Mouse (Mus musculus) mature B cell (primary cell): ENCODE data around the gene Pcbd2.

Experiments
- in situ Hi-C: fragments of 300-500 bp; cut with MboI; formaldehyde crosslinking; loops from 2 replicates; pipeline ENCODE4 v1.14.3; 2019

The Pcbd2 gene

DNA sequence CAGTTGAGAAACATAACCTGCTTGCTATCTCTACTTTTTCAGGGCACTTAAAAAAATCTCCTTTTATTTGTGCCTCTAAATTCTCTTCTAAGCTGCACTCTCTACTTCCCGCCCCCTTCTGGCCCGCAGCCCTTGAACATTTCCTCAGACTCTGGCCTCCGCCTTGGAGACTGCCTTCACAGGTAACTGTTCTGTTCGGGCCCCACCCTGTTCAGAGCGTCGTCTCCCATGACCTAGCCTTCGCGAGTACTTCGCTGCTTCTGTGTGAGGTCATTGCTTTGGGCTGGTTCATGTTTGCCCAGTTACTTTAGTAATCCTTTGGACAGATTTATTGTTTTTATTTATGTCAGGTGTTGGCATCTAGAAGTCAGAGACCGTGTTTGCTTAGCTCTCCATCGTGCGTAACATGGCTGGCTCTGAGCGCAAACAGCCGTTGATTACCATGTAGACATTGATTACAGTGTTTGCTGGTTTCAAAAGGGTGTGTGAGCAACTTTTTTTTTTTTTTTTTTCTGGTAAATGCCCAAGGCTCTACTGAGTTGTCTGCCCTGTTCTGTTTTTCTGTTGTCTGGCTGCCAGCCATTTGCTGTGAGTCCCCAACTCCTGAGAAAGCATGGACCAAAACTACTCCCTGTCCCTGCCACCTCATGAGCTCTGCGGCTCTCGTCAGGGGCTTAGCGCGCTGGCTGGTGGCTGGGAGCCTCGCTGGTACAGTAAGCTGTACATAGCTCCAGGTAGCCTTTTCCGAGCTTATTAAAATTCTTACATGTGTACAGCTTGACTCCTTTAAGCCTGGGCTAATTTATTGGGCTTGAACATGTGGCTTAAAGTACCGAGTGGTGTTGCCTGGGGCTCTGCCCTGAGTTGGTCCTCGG is 6.7 kb downstream of the Pcbd2 start:
- in situ Hi-C loops: no loop called here

DNA sequence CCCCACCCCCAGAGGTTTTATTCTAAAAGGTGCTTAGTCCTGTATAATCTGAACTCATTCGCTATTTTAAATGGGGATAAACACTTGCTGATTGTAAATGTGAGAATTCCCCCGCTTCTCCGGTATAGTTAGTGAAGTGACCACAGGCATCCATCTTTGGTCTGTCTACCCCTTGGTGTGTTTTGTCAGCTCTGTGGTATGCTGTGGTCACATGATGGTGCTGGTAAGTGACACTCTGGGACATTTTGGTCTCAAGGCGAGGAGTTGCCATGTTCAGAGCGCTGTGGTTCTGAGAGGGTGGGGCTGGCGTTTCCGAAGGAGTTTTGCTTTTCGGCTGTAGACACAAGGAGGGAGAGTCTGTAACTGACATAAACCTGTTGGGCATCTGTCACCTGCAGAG is 10.7 kb downstream of the Pcbd2 start:
- in situ Hi-C loops: no loop called here

DNA sequence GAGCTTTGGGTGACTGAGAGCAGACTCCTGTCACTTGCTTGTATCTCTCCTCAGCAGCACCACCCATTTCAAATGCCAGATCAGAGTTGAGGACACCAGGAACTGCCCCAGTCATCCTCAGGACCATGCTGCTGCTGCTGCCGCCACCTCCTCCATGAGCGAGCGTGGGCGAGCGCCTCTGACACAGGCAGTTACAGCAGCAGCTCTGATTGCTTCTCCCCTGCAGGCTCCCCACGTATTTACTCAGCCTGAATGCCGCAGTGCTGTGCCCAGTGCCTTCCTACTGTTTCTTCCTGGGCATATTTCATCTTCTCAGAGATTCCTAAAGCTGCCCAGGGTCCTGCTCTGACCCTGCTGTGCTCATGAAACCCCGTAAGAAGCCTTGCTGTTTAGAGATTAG is 15.1 kb downstream of the Pcbd2 start:
- in situ Hi-C loops: no loop called here

DNA sequence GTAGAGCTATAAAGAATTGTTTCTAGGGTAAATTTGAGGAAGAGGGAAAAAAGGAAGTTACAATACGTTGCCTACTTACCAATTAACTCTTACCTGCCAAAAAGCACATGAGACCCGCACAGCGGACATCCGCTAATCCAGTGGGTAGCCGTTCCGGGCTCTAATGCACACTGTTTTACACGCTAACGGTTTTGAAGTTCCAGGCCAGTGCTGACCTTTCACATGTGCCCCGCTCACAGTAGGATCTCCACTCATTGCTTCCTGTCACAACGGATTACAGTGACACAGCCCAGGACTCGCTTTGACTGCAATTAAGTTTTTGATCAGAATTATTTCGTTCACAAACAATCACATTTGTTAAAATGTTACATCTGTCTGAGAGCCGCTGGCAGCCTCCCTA is 27.2 kb downstream of the Pcbd2 start:
- in situ Hi-C loops: no loop called here

DNA sequence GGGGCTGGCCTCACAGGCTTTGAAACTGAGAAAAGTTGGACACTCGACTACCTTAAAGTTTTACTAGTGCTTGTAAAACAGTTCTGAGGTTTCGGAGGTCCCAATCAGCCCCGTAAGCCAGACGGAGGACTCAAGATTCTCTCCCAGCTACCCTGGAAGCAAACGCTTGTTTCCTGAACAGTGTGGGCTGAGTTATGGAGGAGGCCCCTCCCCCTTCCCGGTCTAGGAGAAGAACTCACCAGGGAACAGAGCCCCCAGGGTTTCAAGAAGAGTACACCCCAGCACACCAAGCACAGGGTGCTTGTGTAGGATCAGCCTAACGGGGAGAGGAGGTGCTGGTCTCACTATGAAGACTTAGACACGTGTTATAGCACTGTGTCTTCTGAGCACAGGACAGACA is 29.6 kb downstream of the Pcbd2 start:
- in situ Hi-C loops: no loop called here

DNA sequence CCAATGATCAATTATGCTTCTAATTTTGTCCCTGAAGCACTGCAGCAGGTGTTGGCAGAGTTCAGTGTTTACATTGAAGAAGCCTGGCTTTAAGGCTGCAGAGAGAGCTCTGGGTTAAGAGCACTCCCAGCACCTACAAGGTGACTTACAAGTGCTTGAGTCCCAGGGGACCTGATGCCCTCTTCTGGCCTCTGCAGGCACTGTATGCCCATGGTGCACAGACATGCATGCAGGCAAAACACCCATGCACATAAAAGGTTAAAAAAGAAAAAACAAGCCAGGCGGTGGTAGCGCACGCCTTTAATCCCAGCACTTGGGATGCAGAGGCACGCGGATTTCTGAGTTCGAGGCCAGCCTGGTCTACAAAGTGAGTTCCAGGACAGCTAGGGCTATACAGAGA is 30.5 kb downstream of the Pcbd2 start:
- in situ Hi-C loops: no loop called here

DNA sequence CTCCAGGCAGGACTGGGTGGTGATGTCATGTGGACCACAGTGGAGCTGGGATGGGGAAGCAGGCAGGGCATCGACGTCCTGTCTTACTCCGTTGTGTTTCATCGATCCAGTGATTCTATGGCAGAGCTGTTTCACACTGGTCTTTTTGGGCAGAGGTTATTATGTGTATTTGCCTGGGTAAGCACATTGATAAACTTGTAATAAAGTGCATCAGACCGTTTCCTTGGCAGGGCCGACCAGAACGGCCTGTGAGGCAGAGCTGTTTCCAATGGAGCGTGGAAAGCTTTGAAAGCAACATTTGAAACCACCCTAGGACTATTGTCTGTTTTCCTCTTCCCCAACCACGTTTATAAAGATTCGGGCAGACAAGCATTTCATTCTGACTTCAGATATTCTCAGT is 33.4 kb downstream of the Pcbd2 start:
- in situ Hi-C loops: no loop called here

DNA sequence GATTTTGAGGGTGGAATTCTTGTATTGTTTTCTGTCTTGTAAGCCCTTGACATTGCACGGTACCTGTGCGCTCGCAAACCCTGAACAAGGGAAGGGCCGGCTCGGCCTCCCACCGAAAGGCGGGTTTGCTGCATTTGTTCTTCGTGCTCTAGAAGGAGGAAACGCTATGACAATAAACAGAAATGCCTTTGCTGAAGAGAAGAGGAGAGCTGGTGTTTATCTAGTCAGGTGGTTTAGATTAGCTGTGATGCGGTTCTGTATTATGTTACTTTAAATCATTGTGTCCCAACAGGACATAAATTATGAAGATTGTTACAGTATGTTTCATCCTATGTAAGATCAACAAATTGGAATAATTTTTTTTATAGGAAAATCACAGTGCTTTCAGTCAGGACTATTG is 34.3 kb downstream of the Pcbd2 start:
- in situ Hi-C loops: no loop called here

DNA sequence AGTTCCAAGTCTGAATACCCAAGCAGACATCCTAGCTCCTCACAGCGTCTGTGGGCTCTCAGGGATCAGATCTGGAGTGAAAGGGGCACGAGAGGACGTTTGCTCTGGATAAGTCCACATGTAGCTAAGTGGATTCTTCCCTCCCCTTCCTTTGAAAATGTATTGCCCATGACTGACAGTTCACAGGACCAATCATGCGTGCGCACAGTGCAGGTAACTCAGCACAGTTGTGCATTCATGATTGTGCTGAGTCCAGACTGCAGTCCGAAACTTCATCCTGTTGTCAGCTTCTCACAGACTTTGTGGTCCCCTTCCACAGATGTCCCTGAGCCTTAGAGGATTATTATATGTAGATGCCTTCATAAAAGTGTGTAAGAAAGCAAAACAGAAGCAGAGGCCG is 47.2 kb downstream of the Pcbd2 start:
- in situ Hi-C loops: no loop called here

DNA sequence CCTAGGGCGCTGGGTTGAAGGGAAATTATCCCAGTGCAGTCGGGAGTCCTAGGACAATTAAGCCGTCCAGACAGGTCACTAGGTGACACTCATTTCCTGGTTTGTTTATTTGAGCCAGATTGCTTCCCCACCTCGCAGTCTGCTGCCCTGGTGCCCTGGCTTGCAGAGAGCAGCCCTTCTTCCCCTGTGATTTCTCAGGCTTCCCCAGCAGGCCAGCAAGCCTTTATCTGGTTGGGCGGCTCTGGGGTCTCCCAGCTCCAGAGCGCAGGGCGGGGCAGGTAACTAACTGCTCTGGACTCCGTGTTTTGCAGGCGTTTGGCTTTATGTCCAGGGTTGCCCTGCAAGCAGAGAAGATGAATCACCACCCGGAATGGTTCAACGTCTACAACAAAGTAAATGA is 47.9 kb downstream of the Pcbd2 start:
- in situ Hi-C loops: no loop called here

DNA sequence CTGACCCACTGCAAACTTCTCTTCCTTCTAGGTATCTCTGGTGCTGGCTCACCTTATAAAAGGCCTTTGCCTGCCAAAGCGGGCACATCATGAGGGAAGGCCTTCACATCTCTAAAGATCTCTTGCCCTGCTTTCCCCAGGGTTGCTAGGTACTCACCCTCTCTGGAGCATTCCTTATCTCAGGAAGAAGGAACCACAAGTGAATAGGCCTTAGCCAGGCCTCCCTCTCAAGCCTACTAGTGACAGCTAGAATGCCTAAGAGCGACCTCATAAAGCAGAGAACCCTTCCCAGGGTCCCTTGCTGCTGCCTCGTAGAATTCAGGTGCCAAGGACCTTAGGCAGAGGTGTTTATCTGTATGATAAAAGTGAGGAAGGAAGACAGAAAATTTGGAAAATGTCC is 57.1 kb downstream of the Pcbd2 start, which contains the start of gene Catsper3:
Catsper3 (plus strand) TSS at position 301 of the 400 bp plus-strand sequence.
- in situ Hi-C loops: no loop called here

DNA sequence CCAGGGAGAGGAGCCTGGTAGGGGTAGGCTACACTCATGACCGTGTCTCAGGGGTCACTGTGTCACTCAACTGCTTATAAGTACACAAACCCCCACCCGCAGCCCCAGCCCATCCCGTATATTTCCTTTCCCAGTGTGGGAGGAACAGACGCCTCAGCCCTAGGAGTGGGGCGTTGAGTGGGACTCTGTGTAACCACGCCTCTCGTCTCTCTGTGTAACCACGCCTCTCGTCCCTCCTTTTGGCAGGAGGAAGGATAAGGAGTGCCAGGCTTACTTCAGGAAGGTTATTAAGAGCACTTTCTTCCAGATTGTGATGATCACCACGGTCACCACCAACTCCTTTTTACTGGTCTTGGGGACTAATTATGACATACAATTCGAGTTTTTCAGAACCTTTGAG is 59.0 kb downstream of the Pcbd2 start:
- in situ Hi-C loops: no loop called here

DNA sequence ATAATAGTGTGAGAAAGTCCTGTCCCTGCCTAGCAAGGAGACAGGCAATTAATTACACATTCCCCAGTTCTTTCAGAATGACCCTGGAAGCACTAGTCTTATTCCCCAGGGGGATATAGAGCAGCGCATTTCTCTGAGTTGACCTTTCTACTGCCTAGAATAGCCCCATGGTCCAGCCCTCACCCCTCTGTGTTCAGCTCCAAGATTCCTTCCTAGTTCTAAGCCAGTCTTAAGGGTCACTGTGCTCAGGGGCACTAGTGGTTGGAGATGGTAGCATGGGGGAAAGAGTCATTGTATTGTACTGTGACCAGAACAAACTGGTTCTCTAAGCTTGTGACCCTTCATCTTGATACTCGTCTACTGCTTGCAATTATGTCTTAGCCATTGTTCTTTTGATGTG is 74.1 kb downstream of the Pcbd2 start:
- in situ Hi-C loops: no loop called here

DNA sequence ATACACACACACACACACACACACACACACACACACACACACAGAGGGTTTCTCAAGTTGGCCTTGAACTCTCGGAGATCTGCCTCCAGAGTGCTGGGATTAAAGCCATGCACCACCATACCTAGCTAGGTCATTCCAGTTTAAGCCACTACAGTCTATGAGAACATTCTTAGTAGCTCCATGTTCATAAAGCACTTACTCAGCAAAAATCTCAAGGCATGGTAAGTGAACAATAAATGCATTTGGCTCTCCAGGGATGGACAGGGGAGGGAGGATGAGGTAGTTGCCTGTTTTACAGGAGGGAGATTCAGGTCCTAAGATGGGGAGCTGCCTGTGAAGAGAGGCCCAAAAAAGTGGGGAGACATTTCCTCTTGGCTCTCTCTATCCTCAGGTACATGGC is 76.8 kb downstream of the Pcbd2 start:
- in situ Hi-C loops: no loop called here

DNA sequence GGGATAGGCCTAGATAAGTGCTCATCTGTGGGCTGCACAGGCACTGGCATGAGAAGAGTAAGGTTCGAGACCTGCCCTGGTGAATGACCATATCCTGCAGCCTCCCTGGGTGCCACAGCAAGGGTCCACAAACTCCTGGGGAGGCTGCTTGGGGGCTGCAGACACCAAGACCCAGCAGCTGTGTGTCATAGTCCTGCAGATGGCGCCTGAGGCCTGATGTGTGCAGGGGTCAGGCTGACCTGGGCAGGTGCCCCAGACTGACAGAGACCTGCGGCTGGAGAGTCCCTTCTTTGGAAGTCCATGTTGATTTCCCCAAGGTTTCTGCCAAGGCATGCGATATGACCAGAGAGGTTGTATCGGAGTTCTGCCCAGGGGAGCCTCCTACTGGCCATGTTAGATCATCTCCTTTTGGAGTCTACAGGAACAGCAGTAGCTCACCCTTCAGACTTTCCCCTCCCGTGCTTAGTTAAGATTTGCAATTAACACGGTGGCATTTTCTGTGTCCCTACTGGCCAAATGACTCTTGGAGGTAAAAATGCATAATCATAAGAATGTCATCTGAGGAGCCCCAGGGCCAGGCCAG is 82.0 kb downstream of the Pcbd2 start:
- in situ Hi-C loops: no loop called here

DNA sequence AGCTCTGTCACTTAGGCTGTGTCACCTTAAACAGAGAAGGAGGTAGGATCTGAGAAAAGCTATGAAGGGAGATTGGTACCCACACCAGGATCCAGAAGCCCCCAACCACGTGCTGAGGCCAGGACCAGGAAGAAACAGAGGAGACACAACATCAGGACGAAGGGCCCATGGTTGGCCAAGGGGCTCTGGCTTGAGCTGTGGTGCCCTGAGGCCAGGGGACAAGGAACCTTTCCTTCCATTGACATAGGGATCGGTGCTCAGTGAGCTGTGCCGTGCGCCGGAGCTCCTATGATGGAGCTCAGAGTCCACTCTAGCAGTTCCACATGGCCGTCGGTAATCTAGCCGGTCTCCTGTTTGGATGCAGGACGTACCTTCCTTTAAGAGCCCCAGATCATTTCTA is 82.5 kb downstream of the Pcbd2 start:
- in situ Hi-C loops: no loop called here

DNA sequence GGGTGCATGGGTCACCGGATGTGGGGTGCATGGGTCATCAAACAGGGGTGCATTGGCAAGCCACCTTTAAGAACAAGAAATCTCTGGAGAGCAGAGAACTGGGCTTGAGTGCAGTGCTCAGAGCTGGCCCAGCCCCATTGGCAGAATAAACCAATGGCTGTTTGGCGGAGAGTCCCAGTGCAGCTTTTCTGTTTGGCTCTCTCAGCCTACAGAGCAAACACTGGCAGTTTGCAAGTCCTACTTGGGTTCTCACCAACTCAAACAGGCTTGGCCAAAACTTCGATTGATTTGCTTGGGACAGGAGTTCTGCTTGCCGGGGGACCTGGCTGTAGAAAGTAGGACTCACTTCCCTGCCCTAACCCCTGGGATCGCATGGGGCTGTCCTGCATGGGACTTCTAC is 83.8 kb downstream of the Pcbd2 start:
- in situ Hi-C loops: no loop called here

DNA sequence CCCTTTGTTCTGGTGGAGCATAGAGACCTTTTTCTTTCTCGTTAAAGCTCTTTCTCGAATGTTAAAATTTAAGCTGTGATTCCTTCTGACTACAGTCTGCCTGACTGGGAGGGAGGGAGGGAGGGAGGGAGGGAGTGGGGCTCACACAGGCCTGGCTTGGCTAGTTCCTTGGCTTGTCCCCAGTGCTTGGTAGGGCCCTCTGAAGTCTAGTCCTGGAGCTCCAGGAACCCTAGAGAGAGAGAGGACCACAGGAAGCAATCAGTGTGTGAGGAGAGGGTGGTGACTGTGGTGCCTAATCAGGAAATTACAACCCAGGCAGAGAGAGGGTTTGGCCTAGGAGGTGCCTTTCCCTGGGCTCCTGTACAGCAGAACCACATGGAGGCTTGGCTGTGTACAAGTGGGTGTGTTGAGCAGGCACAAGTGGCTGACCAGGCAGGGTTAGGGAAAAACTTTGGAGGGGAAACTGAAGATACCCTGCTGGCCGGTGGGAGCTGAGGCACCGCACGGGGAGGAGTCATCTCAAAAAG is 86.4 kb downstream of the Pcbd2 start:
- in situ Hi-C loops: no loop called here

DNA sequence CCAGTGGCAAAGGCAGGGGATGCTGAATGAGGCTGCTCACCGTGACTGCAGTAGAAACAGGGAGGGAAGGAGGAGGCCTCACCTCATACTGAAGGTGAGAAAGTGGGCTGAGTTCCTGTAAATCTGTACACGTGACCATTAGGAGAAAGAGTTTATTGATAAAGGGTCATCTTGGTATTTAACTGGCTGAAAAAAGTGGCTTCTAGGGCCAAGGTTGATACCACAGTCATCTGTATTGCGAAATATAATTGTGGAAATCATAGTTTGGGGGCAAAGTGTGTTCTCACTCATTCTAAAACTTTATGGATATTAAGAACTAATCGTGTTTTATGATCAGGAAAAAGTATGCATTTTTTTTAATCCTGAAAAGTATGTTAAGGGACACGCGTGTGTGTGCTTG is 87.7 kb downstream of the Pcbd2 start:
- in situ Hi-C loops: no loop called here

DNA sequence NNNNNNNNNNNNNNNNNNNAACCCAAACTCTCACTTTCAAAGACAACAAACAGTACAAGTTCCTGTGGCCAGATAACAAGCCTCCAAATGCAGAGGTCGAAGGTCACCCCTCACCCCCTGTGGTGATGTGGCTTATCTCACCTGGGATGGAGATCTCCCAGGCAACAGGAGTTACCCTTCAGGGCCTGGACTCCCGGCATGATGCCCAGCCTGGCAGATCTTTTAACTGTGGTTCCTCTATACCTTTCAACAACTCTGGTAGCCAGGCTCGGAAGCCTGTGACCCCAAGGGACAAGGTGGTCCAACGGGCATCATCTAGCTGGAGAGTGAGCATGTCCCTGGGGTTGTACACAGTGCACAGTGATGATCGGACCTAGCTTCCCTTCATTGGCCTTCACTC is 95.3 kb downstream of the Pcbd2 start:
- in situ Hi-C loops: no loop called here

DNA sequence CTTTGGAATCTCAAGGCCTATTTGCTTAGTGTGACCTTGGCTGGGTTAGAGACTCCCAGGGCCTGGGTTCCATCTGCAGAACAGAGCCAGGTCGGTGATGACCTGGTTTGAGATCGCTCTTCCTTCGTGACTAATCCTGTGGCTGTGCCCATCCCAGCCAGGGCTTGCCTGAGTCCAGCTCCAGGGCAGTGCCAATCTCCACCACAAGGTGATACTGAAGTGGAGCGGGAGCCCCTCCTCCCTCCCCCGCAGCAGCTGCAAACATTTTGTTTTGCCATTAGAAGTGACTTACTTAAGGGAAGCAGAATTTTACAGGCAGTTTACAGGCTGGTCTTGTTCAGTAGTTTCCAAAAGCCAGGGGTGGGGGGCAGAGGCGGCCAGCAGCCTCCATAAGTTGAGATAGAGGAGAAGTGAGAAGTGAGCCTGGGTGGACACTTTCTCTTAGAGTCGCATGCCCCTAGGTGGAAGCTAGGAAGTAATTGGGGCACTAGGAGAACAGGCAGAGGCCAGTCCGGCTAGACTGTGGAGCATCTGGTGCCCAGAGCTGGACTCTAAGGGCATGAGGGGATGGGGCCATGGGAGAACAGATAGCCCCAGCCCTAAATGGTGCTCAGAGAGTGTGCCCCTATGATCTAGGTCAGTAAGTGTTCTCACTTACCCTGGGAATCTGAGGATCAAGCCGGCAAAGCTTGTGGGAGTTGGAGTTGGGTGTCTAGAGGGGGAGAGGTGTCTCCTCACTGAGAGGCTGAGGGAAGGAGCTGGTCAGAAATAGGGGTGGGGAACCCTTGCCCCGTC is 97.2 kb downstream of the Pcbd2 start:
- in situ Hi-C loops: no loop called here

DNA sequence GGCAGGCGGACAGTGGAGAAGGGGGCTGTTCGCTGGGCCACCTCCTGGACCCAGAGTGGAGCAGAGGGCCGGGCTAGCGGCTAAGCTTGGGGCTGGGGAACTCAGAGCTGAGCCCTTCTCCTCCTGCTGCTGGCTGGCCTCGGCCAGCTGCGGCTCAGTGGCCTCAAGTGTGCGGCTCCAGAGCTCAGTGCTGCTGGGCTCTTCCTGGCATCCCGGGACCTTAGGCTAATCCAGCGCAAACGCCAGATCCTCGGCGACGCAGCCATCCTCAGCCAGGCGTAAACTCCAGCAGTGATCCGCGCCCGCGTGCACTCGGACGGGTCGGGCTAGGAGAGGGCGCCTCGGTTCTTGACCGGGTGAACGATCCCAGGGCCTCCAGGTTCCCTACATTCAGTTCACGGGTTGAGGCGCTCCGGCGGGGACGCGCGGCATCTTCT is 98.1 kb downstream of the Pcbd2 start:
- in situ Hi-C loops: no loop called here
